Mouse (Mus musculus): ENCODE data around the gene Hist1h2bg.
"Not testable (repeated sequence)": the region's sequence is repeated elsewhere in the genome, so short reads cannot be mapped to it uniquely, and the experiment has no call there.

Gene Hist1h2bg

DNA sequence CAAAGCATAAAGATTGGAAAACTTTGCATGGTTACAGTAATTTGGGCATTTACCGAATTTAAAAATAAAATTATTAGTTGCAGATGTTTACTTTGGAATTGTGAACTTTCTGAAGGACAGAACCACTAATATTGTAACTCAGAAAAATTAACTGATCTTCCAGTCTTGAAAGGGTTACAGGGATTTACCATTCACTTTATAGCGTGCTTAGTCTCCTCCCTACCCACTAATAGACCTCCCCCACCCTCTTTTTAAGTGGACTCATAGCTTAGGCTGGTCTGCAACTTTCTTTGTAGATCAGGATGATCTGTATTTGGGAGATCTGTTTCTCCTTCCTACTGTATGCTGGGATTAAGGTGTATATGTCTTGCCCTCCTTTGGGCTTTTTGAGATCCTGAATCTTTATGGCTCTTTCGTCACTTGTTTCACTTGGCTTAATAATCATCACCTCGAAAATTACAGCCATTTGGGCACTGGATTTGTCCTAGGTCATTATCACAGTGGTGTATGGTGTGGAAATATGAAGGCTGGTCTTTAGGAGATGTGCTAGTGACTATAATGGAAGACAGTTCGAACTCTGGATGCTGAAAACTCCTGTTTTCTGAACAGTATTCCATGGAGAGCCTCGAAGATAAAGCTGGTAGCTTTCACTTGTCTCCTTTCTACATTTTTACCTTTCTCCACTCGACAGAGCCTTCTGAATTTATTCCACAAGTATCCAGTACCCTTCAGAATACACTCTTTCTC, 34.9 kb upstream of the Hist1h2bg start:
- in situ Hi-C loops (cut with MboI; ENCODE audit: low pct_unique_long_range_greater_than_20kb in 1 of 2, low sequenced_read_pairs in 2 of 2, unreplicated experiment in 1 of 2): no loop called here

DNA sequence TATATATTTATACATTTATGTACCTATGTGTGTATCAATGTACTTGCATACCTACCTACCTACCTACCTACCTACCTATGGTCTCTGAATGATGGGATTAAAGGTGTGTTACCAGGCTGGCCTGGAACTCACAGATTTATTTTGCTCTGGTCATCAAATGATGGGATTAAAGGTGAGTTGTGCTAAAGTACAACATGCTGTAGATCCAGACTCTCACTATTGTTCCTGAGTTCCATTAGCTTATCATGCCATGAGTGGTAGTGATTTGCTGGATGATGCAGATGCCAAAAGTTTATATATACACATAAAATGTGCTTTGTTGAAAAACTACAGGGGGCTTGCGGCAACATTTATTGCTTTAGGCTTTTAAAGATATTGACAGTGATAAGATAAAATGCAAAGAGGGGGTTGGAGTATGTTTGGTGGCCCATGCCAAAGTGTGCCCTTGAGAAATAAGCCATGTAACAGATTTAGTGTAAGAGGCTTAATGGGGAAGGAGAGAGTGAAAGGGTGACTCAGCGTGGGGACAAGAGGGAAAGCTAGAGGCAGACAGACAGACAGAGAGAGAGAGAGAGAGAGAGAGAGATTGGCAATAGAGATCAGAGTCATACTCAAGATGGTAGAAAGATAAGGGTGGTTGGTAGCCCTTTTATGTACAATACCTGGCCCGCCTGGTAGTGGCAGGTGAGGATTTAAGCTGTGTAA, 34.0 kb upstream of the Hist1h2bg start:
- in situ Hi-C loops (cut with MboI; ENCODE audit: low pct_unique_long_range_greater_than_20kb in 1 of 2, low sequenced_read_pairs in 2 of 2, unreplicated experiment in 1 of 2): no loop called here

DNA sequence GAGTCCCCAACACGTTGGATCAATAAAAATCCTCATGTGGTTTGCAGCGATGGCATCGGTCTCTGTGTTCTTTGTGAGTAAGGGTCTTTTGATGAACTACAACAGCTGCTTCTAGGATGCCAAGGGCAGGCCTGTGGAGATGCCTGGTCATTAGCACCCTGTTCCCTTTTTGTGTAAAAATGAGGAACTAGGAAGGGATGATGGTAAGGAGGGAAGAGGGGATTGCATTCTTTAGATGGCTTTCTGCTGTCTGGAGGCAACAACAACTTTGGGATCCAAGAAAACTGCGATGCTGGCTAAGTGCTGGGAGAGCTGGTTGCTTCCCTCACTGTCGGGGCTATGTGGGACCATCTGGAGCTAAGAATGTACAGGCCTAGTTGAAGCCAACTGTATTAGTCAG, 32.9 kb upstream of the Hist1h2bg start:
- in situ Hi-C loops (cut with MboI; ENCODE audit: low pct_unique_long_range_greater_than_20kb in 1 of 2, low sequenced_read_pairs in 2 of 2, unreplicated experiment in 1 of 2): no loop called here

DNA sequence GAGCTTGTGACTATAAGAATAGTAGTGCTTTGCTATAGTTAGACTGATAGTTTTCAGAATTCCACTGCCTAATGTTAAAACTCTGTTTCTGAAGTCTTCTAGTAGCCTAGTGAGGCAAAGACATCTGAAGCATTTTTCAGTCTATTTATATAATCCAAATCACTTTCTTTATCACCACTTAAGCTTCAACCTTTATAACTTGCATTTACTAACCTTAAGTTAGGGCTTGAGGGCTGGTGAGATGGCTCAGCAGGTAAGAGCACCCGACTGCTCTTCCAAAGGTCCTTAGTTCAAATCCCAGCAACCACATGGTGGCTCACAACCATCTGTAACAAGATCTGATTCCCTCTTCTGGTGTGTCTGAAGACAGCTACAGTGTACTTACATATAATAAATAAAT, 31.4 kb upstream of the Hist1h2bg start:
- in situ Hi-C loops (cut with MboI; ENCODE audit: low pct_unique_long_range_greater_than_20kb in 1 of 2, low sequenced_read_pairs in 2 of 2, unreplicated experiment in 1 of 2): not testable (repeated sequence)

DNA sequence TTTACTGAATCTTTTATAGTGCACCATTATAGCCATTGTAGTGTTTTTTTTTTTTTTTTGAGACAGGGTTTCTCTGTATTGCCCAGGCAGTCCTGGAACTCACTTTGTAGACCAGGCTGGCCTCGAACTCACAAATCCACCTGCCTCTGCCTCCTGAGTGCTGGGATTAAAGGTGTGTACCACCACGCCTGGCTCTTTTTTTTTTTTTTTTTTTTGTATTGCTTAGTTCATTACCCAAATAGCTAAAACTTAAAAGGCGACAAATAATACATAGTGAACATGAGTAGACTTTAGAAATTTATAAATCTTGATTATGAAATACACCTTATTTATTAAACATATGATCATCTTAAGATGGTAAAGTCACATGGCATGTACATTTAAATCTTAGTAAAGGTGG, 29.7 kb upstream of the Hist1h2bg start:
- in situ Hi-C loops (cut with MboI; ENCODE audit: low pct_unique_long_range_greater_than_20kb in 1 of 2, low sequenced_read_pairs in 2 of 2, unreplicated experiment in 1 of 2): no loop called here

DNA sequence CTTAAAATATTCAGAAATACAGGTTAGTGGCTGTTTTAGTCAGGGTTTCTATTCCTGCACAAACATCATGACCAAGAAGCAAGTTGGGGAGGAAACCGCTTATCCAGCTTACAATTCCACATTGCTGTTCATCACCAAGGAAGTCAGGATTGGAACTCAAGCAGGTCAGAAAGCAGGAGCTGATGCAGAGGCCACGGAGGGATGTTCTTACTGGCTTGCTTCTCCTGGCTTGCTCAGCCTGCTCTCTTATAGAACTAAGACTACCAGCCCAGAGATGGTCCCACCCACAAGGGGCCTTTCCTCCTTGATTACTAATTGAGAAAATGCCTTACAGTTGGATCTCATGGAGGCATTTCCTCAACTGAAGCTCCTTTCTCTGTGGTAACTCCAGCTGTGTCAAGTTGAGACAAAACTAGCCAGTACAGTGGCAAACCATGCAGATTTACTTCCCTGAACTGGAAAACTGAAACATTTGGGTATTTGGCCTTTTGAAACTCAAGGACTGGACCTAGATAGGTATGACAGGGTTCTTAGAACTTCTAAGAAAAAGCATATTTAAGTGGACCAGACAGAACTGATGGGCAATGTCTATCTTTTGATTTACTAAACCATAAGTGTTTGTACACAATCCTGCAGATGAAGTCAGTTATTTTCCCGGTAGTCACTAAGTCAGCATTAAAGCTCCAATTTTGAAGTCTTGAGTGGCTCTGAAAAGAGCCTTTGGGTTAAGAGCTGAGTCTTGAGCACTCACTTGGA, 28.8 kb upstream of the Hist1h2bg start:
- in situ Hi-C loops (cut with MboI; ENCODE audit: low pct_unique_long_range_greater_than_20kb in 1 of 2, low sequenced_read_pairs in 2 of 2, unreplicated experiment in 1 of 2): not testable (repeated sequence)

DNA sequence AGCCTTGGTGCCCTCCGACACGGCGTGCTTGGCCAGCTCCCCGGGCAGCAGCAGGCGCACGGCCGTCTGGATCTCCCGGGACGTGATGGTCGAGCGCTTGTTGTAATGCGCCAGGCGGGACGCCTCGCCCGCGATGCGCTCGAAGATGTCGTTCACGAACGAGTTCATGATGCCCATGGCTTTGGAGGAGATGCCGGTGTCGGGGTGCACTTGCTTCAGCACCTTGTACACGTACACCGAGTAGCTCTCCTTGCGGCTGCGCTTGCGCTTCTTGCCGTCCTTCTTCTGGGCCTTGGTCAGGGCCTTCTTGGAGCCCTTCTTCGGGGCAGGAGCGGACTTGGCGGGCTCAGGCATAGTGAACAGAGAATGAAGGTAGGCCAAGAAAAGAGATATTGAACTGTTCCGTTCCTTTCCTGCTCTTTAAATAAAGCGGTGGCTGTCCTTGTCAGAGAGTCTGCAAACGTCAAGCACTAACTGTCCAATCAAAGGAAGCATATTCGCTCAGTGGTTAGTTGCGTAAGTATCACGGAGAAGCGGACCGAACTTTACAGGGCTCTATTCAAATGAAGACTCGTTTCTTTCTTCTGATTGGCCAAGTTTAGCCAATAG, 28.1 kb upstream of the Hist1h2bg start, which contains the start of gene Hist1h2bh:
Gene Hist1h2bh, minus strand, starts transcription at position 394 of the 609 bp plus-strand sequence.
- in situ Hi-C loops (cut with MboI; ENCODE audit: low pct_unique_long_range_greater_than_20kb in 1 of 2, low sequenced_read_pairs in 2 of 2, unreplicated experiment in 1 of 2): not testable (repeated sequence)

DNA sequence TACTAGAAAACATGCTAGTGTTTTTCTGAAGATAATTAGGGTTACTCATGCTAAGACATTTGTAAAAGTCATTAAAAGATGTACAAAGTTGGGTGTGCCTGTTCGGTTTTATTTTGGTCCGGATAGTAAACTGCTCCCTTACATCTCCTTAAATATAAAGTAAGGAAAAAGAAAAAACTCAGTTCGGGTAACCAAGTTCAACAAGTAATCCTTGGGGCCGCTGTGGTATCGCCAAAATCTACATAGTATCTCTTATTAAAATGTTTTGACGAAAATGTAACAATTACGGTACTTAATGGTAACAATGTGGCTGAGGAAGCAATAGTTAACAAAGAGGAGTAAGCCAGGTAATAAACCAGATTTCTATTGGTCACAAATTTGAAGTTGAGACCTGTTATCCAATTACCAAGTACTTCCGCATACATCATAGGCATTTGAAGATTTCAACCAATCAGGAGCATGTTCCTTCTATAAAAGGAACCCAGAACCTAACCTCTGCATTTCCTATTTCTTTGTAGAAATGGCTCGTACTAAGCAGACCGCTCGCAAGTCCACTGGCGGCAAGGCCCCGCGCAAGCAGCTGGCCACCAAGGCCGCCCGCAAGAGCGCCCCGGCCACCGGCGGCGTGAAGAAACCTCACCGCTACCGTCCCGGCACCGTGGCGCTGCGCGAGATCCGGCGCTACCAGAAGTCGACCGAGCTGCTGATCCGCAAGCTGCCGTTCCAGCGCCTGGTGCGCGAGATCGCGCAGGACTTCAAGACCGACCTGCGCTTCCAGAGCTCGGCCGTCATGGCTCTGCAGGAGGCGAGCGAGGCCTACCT, 27.0 kb upstream of the Hist1h2bg start, which contains the start of gene Hist1h3f:
Gene Hist1h3f, plus strand, starts transcription at position 88 of the 822 bp plus-strand sequence.
- in situ Hi-C loops (cut with MboI; ENCODE audit: low pct_unique_long_range_greater_than_20kb in 1 of 2, low sequenced_read_pairs in 2 of 2, unreplicated experiment in 1 of 2): no loop called here

DNA sequence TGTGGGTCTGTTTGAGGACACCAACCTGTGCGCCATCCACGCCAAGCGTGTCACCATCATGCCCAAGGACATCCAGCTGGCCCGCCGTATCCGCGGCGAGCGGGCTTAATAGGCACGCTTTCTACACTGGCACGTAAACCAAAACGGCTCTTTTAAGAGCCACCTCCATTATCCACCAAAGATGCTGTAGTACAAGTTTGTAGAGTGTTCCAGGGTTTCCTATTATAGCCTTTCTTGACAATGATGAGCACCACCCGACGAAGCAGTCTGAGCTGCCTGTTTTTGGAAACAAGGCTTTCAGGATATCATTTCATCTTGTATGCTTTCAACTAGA, 26.4 kb upstream of the Hist1h2bg start:
- in situ Hi-C loops (cut with MboI; ENCODE audit: low pct_unique_long_range_greater_than_20kb in 1 of 2, low sequenced_read_pairs in 2 of 2, unreplicated experiment in 1 of 2): not testable (repeated sequence)

DNA sequence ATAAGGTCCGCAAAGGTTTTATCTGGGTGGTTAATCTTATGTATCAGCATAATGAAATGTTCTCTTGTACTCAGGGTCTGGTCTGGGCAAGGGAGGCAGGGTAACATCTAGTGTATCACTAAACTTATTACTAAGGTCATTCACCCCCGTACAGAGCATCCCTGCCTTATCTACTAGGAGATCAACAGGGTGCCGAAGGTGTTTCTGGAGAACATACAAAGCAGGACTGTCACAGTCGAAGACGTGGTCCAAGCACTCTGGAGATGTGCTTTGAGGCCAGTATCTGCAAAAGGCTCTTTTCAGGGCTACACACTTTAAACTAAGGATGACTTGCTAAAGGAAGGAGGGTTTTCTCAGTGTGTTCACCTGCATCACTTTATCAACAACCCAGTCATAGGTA, 24.5 kb upstream of the Hist1h2bg start:
- in situ Hi-C loops (cut with MboI; ENCODE audit: low pct_unique_long_range_greater_than_20kb in 1 of 2, low sequenced_read_pairs in 2 of 2, unreplicated experiment in 1 of 2): no loop called here

DNA sequence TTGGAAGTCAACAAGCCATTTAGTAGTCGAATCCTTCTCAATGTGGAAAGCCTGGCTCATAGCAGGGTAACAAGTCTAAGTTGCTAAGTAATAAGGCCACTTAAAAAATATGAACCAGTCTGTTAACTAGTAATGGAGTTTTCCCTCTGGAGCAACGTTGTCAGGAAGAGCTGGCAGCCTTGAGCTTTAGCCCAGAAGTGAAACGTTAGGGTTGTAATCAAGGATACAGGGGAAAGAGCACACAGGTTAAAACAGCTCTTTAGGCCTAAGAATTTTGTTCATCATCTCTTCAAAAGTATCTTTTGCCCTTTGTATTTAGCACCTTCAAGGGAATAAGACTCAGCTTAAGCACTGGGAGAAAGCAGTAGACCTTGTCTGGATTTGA, 20.4 kb upstream of the Hist1h2bg start:
- in situ Hi-C loops (cut with MboI; ENCODE audit: low pct_unique_long_range_greater_than_20kb in 1 of 2, low sequenced_read_pairs in 2 of 2, unreplicated experiment in 1 of 2): no loop called here

DNA sequence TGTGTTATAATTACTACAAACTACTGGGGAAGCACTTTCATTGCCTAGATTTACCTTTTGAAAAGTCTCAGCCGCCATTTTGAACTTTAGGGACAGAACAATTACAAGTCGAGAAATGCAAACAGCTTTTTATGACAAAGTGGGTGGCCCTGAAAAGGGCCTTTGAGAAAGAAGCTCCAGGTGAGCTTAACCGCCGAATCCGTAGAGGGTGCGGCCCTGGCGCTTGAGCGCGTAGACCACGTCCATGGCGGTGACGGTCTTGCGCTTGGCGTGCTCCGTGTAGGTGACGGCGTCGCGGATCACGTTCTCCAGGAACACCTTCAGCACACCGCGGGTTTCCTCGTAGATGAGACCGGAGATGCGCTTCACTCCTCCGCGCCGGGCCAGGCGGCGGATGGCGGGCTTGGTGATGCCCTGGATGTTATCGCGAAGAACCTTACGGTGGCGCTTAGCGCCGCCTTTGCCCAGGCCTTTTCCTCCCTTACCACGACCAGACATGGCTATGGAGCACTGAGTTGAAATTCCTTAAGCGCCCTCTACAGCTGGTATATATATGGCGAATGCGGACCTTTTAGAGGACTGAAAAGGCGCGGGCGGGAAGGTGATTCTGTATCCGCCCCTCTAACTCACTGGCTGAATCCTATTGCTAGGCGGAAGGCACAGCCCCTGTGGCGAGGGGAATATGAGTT, 19.9 kb upstream of the Hist1h2bg start, which contains the start of gene Hist1h4f:
Gene Hist1h4f, minus strand, starts transcription at position 503 of the 689 bp plus-strand sequence.
- in situ Hi-C loops (cut with MboI; ENCODE audit: low pct_unique_long_range_greater_than_20kb in 1 of 2, low sequenced_read_pairs in 2 of 2, unreplicated experiment in 1 of 2): not testable (repeated sequence)

DNA sequence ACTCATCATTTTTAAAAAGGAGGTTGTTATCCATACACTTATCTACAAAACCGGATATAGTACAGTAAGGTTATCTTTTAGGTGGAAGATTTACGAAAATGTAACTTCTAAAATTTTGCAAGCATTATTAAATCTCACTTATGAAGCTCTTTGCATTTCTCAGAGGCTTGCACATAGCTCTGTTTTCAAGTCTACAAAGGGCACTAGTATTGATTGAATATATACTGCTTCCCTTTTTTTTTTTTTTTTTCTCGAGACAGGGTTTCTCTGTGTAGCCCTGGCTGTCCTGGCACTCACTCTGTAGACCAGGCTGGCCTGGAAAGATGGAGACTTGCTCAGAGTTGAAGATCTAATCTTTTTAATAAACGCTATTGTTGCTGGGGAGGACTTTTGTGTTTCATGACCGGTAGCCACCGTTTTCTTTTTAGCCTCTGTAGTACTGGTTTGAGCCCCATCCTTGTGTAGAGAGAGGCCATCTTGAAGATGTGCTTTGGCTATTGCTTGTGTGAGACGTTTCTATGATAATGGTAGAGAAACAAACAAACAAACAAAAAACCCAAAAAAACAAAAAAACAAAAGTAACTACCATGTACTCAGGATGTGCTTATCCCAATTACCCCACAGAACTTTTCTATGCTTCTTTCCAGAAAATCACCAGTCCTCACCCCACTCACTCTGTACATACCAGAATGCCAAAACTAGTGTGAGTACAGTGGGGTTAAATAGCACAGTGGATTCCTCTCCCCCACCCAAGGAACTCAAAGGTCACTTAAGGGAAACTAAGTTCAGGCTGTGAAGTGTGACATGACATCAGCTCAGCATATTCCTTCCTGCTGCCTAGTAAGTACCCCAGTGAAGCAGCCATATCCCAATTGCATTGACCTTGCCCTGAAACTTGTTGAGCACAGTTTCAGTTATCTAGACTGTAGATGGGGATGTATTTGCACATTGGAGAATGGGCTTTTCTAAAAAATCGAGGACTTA, 19.0 kb upstream of the Hist1h2bg start:
- in situ Hi-C loops (cut with MboI; ENCODE audit: low pct_unique_long_range_greater_than_20kb in 1 of 2, low sequenced_read_pairs in 2 of 2, unreplicated experiment in 1 of 2): no loop called here

DNA sequence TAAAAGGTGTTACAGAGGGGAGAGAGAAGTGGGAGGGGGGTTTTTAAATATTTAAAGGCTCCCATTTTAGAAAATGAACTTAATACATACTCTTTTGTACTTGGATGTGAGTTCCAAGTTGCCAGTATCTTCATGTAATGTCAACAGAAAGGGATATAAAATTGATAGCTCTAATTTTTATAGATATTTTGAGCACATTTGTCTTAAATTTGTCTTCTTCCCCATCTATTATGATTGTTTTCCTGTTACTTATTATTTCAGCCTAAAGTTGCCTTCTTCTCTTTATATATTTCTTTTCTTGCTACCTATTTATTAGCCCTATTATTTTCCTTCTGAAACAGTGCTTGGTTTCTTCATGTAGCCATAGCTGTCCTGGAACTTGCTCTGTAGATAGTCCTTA, 18.2 kb upstream of the Hist1h2bg start, which contains the start of gene Hist1h1d:
Gene Hist1h1d, plus strand, starts transcription at position 301 of the 400 bp plus-strand sequence.
- in situ Hi-C loops (cut with MboI; ENCODE audit: low pct_unique_long_range_greater_than_20kb in 1 of 2, low sequenced_read_pairs in 2 of 2, unreplicated experiment in 1 of 2): no loop called here

DNA sequence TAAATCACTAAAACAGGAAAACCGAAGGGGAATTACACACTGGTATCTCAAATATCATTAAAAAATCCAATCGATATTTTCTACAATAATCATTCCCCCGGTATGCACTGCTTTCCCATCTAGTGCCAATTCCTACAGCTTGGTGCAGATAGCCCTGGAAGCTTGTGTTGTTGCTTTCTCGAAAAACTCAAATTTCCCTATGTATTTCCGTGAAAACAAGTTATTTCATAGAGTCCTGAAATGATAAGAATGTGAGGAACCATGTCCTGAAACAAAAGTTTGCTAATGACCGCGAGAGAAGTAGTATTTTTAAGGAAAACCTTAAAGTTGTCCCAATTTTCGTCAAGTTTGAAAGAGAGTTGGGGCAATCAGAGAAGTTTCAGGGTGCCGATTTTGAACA, 16.8 kb upstream of the Hist1h2bg start:
- in situ Hi-C loops (cut with MboI; ENCODE audit: low pct_unique_long_range_greater_than_20kb in 1 of 2, low sequenced_read_pairs in 2 of 2, unreplicated experiment in 1 of 2): no loop called here
